Mouse (Mus musculus) kidney, postnatal 0 days (tissue): Measurements from ENCODE around the gene Ncapg. TPM values are rescaled to one million over a fixed set of nuclear protein-coding genes. Genes with fewer than 3 reads are reported as not detected.
A peak's percentile ranks its signal among the peaks of the same experiment; 100 is the strongest.
"Not testable (repeated sequence)": the region's sequence is repeated elsewhere in the genome, so short reads cannot be mapped to it uniquely, and the experiment has no call there.

Source experiments
- ATAC-seq: fragments of 200-750 bp; cut with Nextera tagmentation; replicated peaks from 2 replicates; pipeline ENCODE4 v1.8.0; 2017; ENCODE audit warnings: low read depth, moderate number of reproducible peaks, moderate TSS enrichment, moderate library complexity; ENCODE audit not compliant: low FRiP score
- DNase-seq: peaks from one replicate; pipeline ENCODE4 v3.0.0-alpha.2; 2016; ENCODE audit warnings: low spot score
- H3K27ac ChIP-seq: fragments of 300-500 bp; sonication (generic); 2 replicates; pipeline ENCODE4 v1.5.1; 2014; ENCODE audit warnings: mild to moderate bottlenecking
- H3K27me3 ChIP-seq: fragments of 300-500 bp; sonication (generic); 2 replicates; pipeline ENCODE4 v1.6.1; 2014; ENCODE audit warnings: low read length, mixed read lengths; ENCODE audit not compliant: insufficient read depth
- H3K36me3 ChIP-seq: fragments of 300-500 bp; sonication (generic); 2 replicates; pipeline ENCODE4 v1.6.1; 2014; ENCODE audit warnings: low read length, mixed read lengths; ENCODE audit not compliant: insufficient read depth
- H3K4me1 ChIP-seq: fragments of 300-500 bp; sonication (generic); replicated peaks from 2 replicates; pipeline ENCODE4 v1.6.1; 2014; ENCODE audit warnings: antibody characterized with exemption, low read length, mixed read lengths; ENCODE audit not compliant: insufficient read depth
- H3K4me2 ChIP-seq: fragments of 300-500 bp; sonication (generic); 2 replicates; pipeline ENCODE4 v1.6.1; 2014; ENCODE audit warnings: mild to moderate bottlenecking, low read length, moderate library complexity, mixed read lengths
- H3K4me3 ChIP-seq: fragments of 300-500 bp; sonication (generic); replicated peaks from 2 replicates; pipeline ENCODE4 v1.5.1; 2014; ENCODE audit warnings: low read depth, low read length
- H3K9ac ChIP-seq: fragments of 300-500 bp; sonication (generic); 2 replicates; pipeline ENCODE4 v1.6.1; 2014; ENCODE audit warnings: low read depth, low read length
- H3K9me3 ChIP-seq: fragments of 300-500 bp; sonication (generic); replicated peaks from 2 replicates; pipeline ENCODE4 v1.6.1; 2016; ENCODE audit warnings: low read length, inconsistent platforms, mixed read lengths
- CTCF ChIP-seq: IDR thresholded peaks from 2 replicates; pipeline ENCODE4 v1.5.1; 2016; ENCODE audit warnings: antibody characterized with exemption, low read depth, mild to moderate bottlenecking, moderate library complexity
- WGBS: fragments of 180-500 bp; shearing (Covaris S2); extraction: QIAGEN DNeasy Blood & Tissue Kit; methylation state at CpG from one replicate; pipeline ENCODE4 v1.1.7; 2014; 5-methylcytosine and 5-hydroxymethylcytosine counted together
- polyA plus RNA-seq: library from polyadenylated mRNA; unstranded; fragments of >200 nt; fragmentation: Nextera tagmentation; extraction: Ambion mirVana; gene quantifications from 2 replicates; pipeline ENCODE4 v1.2.1, GENCODE M21; 2015

Gene Ncapg
- polyA plus RNA-seq, 1 experiment from 2014 or later, result 21.8 TPM

DNA sequence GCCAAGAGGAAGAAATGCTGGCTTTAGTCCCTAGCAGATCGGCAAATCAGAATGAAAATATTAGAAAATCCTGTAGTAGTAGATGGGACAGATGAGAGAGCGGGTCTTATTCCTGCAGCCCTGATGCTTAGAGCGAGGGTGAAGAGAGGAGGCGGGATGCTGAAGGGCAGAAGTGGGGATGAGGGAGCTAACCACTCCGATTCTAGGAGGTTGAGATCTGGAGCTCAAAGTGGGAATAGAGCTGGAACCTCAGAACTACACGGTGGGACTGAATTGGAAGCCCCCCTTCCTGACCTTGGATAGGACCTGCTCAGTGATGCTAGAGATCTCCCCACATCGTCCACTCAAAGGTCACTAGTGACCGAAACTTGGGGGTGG, 30.0 kb upstream of the Ncapg start:
- H3K27ac ChIP-seq, result no peak overlapping the region
- DNase-seq, result peak; percentile 9
- peak overlapping the region; percentile 60 for H3K4me3 ChIP-seq
- peak overlapping the region; percentile 52; the same call in 1 of the 2 replicates for H3K9ac ChIP-seq
- H3K9me3 ChIP-seq, result no peaks in the 10 kb centered on the region
- WGBS, result under 1% methylated on average over 8 of the region's 8 CpGs
- no peak for TF ChIP-seq CTCF
- H3K4me2 ChIP-seq, result peak overlapping the region; percentile 97
- H3K27me3 ChIP-seq, result no peaks in the 10 kb centered on the region
- H3K4me1 ChIP-seq, result no peaks in the 10 kb centered on the region
- ATAC-seq, result no peak; the same call in 1 of the 2 replicates
- no peaks in the 10 kb centered on the region for H3K36me3 ChIP-seq

DNA sequence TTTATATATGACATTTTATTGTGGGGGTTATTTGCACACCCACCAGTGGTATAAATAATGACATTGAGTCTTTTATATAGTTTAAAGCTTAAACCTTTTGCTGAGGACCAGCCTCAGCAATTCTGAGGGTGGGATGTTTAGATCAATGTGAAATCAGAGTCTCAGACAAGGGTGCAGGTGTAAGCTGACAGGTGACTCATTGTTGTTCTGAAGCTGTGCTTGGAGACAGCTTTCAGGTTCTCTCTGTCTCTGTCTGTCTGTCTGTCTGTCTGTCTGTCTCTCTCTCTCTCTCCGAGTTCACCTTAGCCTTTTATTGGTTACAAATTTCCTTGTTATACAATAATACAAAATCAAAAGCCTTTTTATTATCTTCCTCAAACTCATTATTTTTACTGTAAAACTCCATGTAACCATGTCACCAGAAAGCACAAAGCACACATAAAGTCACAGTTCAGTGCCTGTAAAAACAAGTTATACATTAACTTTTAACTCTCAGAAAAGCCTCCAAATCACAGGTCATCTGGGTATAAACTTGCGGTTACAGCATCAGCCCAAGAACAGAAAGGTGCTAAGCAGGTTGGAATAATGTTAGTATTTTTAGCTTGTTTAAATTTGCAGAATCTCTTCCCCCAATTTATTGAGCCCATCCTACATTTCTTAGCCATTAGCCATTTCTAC, 18.6 kb upstream of the Ncapg start:
- 52% methylated on average over 2 of the region's 2 CpGs for WGBS
- Histone ChIP-seq H3K9me3 (no peaks in the 10 kb centered on the region), H3K4me2 (no peak overlapping the region), H3K27me3 (no peaks in the 10 kb centered on the region), H3K36me3 (no peaks in the 10 kb centered on the region), H3K27ac (no peak overlapping the region; the same call in 1 of the 2 replicates), H3K9ac (no peak overlapping the region), H3K4me3 (no peak overlapping the region), H3K4me1 (no peaks in the 10 kb centered on the region)
- DNase-seq, result peak; percentile 49
- ATAC-seq, result no peak; the same call in 1 of the 2 replicates
- no peak for TF ChIP-seq CTCF

DNA sequence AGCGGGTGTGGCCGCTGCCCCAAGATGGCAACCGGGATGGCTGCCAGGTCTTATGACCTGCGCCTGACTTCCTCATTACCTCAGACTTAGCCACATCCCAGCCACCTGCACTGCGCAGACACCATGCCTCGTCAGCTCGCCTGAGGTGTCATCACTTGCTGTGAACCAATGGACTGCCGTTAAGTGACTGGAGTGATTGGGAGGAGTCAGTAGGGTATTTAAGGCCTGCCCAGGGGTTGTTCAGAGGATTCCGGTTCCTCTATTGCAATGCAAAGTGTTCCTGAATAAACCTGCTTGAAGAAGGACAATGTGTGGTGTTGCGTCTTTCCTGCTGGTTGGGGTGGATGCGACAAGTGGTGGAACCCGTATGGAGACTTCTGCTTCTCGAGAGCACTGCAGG, 11.3 kb upstream of the Ncapg start:
- H3K36me3 ChIP-seq, H3K9ac ChIP-seq, H3K27me3 ChIP-seq, H3K4me3 ChIP-seq, DNase-seq, H3K27ac ChIP-seq, ATAC-seq, H3K9me3 ChIP-seq, H3K4me2 ChIP-seq, H3K4me1 ChIP-seq: not testable (repeated sequence)
- 96% methylated on average over 13 of the region's 13 CpGs for WGBS

DNA sequence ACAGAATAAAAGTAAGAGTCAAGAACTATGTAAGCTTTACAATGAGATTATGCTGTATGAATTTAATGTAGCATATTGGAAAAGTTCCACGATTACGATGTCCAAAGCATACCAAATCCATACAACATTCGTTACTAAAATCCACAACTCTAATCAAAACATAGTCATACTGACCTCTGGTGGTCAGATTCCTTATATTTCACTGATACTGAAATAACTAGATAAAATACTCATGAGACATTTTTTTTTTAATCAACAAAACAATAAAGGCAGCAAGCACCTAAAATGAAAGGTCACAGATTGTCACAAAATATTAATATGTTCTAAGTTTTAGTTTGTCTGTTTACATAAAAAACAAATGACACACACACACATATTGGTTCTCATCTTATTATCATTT, 1.4 kb upstream of the Ncapg start:
- H3K36me3 ChIP-seq, result no peaks in the 10 kb centered on the region
- H3K4me1 ChIP-seq, result no peaks in the 10 kb centered on the region
- H3K27me3 ChIP-seq, result no peaks in the 10 kb centered on the region
- TF ChIP-seq CTCF, result peak; percentile 70
- no peak overlapping the region for H3K27ac ChIP-seq
- H3K4me3 ChIP-seq, result peak overlapping the region; percentile 91; the same call in 1 of the 2 replicates
- peak; percentile 78 for DNase-seq
- H3K9me3 ChIP-seq, result no peaks in the 10 kb centered on the region
- peak overlapping the region; percentile 91; the same call in 1 of the 2 replicates for H3K4me2 ChIP-seq
- no peak for ATAC-seq
- 25% methylated on average over 3 of the region's 3 CpGs for WGBS
- no peak overlapping the region for H3K9ac ChIP-seq

DNA sequence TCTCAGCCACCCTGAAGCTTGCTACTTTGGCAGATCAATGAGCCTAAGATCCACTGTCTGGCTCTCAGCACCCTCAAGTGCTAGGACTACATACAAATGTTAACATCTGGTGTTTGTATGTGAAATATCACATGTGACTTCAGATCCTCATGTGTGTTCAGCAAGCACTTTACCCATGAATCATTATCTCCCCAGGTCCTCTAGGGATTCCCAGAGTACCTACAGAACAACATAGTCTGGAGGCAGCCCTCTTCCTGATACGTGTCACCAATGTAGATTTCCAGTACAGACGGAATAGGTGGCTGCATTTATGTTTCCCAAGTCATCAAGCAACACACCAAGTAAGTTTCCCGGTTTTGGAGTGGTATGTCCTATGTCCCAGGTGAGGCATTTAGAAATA, 888 bp upstream of the Ncapg start:
- peak overlapping the region; percentile 91 for H3K4me3 ChIP-seq
- H3K36me3 ChIP-seq, result no peaks in the 10 kb centered on the region
- no peak for TF ChIP-seq CTCF
- H3K9me3 ChIP-seq, result no peaks in the 10 kb centered on the region
- 1% methylated on average over 3 of the region's 3 CpGs for WGBS
- no peaks in the 10 kb centered on the region for H3K4me1 ChIP-seq
- no peak for ATAC-seq
- no peak for DNase-seq
- peak overlapping the region; percentile 78 for H3K9ac ChIP-seq
- peak overlapping the region; percentile 91 for H3K4me2 ChIP-seq
- H3K27me3 ChIP-seq, result no peaks in the 10 kb centered on the region
- H3K27ac ChIP-seq, result peak overlapping the region; percentile 83

DNA sequence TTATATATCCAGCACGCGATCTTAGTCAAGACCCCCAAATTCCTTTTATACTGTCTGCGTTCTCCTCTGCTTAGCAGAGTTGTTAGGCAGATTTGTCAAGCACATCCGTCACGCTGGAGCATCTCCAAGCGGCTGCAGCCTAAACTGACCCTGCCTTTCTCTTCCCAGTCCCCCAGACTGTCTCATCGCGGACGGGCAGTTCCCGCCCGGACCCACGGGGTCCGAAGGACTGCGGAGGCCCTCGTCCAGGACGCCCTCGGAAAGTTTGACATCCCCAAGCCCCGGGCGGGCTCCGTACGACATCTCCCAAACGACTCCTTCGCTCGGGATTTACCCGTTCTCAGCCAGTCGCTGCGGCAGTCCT, 503 bp upstream of the Ncapg start:
- Histone ChIP-seq H3K4me2 (peak overlapping the region; percentile 91), H3K27me3 (no peaks in the 10 kb centered on the region), H3K4me1 (no peaks in the 10 kb centered on the region), H3K36me3 (no peaks in the 10 kb centered on the region), H3K9me3 (no peaks in the 10 kb centered on the region), H3K9ac (peak overlapping the region; percentile 78), H3K4me3 (peak overlapping the region; percentile 91), H3K27ac (peak overlapping the region; percentile 83)
- peak; percentile 55 for DNase-seq
- TF ChIP-seq CTCF, result no peak
- ATAC-seq, result peak; percentile 73
- WGBS, result under 1% methylated on average over 27 of the region's 27 CpGs

DNA sequence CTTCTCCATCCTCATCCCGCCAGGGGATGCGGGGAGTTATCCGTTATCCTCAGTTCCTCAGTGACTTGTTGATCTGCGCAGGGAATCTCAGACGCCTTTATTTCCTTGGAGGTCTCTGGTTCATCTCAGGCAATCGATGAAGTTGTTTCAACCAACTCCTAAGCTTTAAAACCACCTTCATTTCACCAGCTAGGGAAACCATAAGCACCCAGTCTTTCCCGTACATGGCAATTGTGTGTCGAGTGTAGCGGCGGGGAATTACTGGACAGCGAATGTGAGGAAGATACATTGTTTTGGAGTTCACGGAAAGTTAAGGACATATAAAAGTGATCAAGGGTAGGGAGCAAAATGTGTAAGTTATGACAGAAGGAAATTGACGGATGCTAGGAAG, 556 bp downstream of the Ncapg start:
- DNase-seq, result peak; percentile 27

More for the DNA sequence above, 556 bp downstream of the Ncapg start:
- peak overlapping the region; percentile 73 for H3K9ac ChIP-seq
- no peaks in the 10 kb centered on the region for H3K27me3 ChIP-seq
- no peak for TF ChIP-seq CTCF
- peak overlapping the region; percentile 63; the same call in 1 of the 2 replicates for H3K27ac ChIP-seq
- H3K36me3 ChIP-seq, result no peaks in the 10 kb centered on the region
- peak overlapping the region; percentile 91 for H3K4me2 ChIP-seq
- H3K9me3 ChIP-seq, result no peaks in the 10 kb centered on the region
- no peak for ATAC-seq
- H3K4me3 ChIP-seq, result peak overlapping the region; percentile 91
- H3K4me1 ChIP-seq, result no peaks in the 10 kb centered on the region
- WGBS, result under 1% methylated on average over 13 of the region's 13 CpGs
